Mouse (Mus musculus): ENCODE measurements around the gene Dmac1. TPM values are rescaled to one million over a fixed set of nuclear protein-coding genes. Genes with fewer than 3 reads are reported as not detected.
"Not testable (repeated sequence)": the region's sequence is repeated elsewhere in the genome, so short reads cannot be mapped to it uniquely, and the experiment has no call there.

Gene Dmac1
- total RNA-seq (2015), result 78.4 and 110 TPM in 2 replicates
- total RNA-seq (2017), result 78.6 and 83.2 TPM in 2 replicates

DNA sequence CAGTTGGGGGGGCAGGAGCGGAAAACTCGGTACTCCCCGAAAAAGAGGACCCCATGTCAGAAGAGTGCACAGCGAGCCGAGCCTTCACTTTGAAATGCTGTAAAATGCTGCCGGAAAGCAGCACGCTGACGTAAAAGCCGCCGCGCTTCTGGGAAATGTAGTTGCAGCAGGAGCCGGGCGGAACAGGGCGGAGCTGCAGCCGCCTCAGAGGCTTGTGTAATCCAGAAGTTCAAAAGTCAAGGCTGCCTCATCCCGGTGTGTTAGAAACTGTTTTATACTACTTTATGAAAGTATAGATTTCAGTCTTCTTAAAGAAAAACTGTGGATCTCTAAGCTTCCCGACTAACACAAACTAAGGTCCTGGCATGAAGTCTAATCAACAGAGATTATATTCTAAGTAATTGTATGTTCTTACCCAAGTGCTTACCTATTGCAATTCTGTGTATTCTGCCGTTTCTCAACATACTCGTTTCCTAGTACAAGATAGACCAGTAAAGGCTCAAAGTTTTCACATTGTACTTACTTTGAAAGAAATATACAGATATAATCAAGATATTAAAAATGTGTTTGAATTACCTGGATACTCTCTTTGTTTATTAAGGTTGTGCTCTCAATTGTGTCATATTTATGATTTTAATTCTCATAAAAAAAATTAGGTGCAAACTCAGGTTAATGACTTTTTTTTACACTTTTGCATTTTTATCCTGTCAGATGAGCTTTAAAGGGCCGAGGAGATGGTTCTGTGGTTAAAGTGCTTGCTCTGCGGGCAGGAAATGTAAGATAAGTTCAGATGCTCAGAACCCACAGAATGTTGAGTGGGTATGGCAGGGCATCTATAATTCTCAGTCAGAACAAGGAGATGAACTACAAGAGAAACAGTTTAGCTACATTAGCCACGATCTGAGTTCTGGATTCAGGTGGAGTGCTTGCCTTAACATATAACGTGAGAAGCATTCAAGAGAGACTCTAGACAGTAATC is at the start of gene Dmac1:
TSS of gene Dmac1 (minus strand) at position 109 of the 979 bp plus-strand sequence.
- ATAC-seq (ENCODE audit: poor library complexity, severe bottlenecking), result peak; percentile 94

- ATAC-seq (ENCODE audit: poor library complexity, severe bottlenecking), result peak; percentile 84
These were observed 37.3 kb upstream of the Dmac1 start for GRCm38 (mm10) chr4:75315431-75315830.

- peak; percentile 53 for ATAC-seq (ENCODE audit: poor library complexity, severe bottlenecking)
These were observed 36.9 kb upstream of the Dmac1 start for GRCm38 (mm10) chr4:75315007-75315406.

GRCm38 (mm10) chr4:75311918-75312317 is 33.8 kb upstream of the Dmac1 start:
- ATAC-seq (ENCODE audit: poor library complexity, severe bottlenecking), result no peak

- no peak for ATAC-seq (ENCODE audit: poor library complexity, severe bottlenecking)
These were observed 33.2 kb upstream of the Dmac1 start for GRCm38 (mm10) chr4:75311305-75311704.

DNA sequence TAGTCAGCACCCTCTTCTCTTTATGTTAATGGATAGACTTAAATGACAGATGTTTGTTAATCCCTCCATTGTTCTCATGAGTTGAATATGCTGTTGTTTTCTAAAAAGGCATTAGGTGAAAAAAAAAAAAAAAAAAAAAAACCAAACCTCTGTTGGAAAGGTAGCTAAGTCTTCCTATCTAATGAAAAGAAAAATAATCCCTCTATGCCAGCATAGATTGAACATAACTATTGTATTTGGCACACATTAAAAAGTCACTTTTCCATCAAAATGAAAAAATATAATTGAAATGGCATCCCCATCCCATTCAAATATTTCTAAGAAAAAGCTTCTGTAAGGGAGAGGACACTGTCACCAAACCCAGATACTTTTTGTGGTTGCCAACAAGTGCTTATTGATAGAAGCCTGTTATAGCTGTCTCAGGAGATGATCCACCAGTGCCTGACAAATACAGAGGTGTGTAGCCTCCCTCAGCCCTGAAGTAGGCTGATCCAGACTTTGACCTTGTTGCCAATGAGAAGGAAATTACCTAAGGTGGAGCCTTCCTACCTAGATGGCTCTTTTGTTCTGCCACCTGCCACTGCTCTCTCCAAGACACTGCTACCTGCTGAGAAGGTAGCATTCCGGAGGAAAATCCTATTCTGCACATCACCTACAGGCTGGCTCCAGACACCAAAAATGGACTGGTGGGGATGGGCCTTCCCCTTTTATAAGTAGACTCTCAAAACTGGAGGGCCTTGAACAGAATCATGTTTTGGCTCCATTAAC is 22.3 kb upstream of the Dmac1 start:
- no peak for ATAC-seq (ENCODE audit: poor library complexity, severe bottlenecking)

DNA sequence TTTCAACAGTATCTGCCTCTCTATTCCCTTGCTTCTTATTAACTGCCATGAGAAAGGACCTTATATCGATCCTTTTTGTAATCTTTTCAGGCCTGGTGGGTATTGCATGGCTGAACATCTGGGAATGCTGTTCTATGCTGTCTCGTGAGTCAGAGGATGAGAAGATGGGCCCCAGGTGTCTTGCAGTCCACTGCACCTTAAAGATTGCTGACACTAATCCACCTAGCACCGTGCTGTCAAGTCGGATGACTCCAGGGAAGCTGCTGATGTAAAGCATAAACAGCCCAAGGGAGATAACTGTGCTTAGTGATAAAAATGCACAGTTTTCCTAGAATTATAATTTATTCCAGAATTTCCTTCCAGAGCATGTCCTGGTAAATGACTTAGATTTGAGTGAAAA is 14.2 kb upstream of the Dmac1 start:
- no peak for ATAC-seq (ENCODE audit: poor library complexity, severe bottlenecking)

GRCm38 (mm10) chr4:75291142-75291541 is 13.0 kb upstream of the Dmac1 start:
- no peak for ATAC-seq (ENCODE audit: poor library complexity, severe bottlenecking)

GRCm38 (mm10) chr4:75277467-75278196 is 473 bp downstream of the Dmac1 start:
- no peak for ATAC-seq (ENCODE audit: poor library complexity, severe bottlenecking)

DNA sequence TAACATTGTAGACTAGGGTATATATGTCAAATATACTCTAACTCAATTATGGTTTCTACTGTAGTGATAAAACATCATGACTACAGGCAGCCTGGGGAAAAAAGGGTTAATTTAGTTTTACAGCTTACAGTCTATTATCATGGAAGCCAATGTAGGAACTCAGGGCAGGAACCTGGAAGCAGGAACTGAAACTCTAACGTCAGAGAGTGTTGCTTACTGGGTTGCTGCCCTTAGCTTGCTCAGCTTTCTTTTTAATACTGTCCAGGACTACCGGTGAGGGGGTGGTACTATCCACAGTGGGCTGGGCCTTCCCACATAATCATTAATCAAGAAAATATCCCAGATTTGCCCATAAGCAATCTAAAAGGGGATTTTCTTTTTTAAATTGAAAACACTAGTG is 2.4 kb downstream of the Dmac1 start:
- ATAC-seq (ENCODE audit: poor library complexity, severe bottlenecking), result peak; percentile 67

GRCm38 (mm10) chr4:75267866-75268265 is 10.2 kb downstream of the Dmac1 start:
- ATAC-seq (ENCODE audit: poor library complexity, severe bottlenecking), result no peak

- peak; percentile 17 for ATAC-seq (ENCODE audit: poor library complexity, severe bottlenecking)
These were observed 11.1 kb downstream of the Dmac1 start for GRCm38 (mm10) chr4:75266773-75267550.

DNA sequence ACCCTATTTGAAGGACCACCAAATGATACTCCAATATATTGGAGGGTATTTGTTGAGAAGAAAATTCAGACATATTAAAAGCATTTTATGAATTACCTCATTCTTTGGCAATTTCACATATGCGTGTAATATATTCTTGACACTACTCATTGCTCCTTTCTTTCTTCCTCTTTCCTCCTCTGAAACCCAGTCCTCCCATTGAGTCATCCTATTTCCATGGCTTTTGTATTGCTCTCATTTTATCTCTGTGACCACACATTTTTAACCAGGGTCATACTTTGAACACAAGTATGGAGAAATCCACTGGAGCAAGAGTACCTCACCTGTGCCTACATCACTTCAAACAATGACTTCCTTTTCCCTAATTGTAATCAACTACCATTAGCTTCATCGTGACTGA is 13.9 kb downstream of the Dmac1 start:
- ATAC-seq (ENCODE audit: poor library complexity, severe bottlenecking), result peak; percentile 59

DNA sequence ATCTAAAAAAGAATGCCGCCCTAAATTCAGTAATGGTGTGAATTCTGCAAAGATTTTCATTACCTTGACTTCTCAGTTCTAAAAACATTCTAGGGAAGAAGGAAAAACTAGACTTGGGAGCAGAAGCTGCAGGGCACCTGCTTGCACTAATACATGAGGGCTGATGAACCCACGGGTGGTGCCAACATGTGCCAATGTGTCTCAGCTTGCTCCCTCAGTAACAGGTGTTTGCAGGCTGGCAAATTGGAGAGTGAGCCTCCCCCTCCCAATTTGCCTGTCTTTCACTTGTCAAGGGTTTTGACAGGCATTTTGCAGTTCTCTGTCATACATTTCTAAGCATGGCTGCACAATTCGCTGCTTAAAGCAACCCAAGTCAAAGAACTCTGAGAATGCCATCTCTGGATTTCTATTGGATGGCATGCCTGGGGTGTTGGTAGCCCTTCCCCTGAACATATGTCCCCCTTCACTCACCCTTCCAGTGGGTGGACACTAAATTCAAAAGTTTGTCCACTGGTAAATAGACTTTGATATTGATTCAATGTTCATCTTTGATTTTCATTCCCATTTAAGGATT is 14.5 kb downstream of the Dmac1 start:
- no peak for ATAC-seq (ENCODE audit: poor library complexity, severe bottlenecking)

DNA sequence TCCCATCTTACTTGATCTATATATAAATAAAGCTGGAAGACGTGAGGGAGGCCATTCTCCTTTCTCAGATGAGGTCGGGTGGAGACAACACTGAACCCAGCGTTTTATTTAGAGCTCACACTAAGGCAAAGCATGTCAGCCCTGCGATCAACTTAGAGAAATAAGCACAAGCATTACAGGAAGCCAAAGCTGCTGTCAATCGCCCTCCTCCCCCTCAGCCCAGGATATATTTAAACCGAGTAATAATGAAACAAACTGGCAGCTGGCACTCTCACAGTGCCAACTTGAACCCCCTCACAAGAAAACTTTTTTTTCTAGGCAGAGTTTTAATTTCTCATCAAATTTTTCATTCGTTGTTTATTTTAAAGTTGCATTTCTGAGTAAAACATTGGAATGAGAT is 15.7 kb downstream of the Dmac1 start:
- peak; percentile 39 for ATAC-seq (ENCODE audit: poor library complexity, severe bottlenecking)

GRCm38 (mm10) chr4:75260156-75260555 is 17.9 kb downstream of the Dmac1 start:
- ATAC-seq (ENCODE audit: poor library complexity, severe bottlenecking), result no peak

DNA sequence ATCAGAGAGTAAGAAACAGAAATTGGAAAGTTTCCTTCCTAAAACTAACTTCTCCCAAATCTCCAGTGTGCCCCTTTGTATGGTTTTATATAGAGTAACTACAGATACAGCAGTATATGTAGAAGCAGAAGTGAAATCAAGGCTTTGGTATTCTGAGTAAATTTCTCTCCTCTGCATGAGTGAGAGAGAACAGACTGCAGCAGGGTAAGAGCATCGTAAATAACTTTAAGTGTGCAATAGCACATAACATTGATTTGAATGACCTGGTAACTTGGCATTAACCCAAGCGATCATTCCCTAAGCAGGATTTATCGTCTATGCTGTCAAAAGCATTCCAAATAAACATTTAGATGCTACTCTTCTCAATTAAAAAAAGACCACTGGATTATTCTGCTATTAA is 18.7 kb downstream of the Dmac1 start:
- peak; percentile 58 for ATAC-seq (ENCODE audit: poor library complexity, severe bottlenecking)

DNA sequence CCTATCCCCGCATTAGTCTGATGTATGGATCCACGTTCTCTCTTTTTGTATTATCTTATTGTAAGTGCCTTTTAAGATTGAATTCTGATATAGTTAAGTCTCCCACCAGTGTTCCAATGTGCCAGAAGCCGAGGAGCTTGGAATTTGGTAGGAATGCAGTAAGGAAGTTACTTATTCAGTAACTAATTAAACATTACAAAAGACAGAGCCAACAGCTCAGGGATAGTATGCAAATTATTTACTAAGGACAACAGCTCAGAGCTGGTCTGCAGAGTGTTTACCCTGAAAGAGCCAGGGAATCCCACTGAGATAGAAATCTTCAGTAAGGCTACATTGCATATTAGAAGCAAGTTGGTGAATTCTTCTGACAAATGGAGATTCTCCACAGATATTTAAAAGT is 43.5 kb downstream of the Dmac1 start:
- not testable (repeated sequence) for ATAC-seq (ENCODE audit: poor library complexity, severe bottlenecking)
